Mouse (Mus musculus) forelimb bud, embryonic 11.5 days (tissue): Measurements from ENCODE around the gene Arhgap15.

Experiments used
- DNase-seq: peaks from one replicate; pipeline ENCODE4 v3.0.0-alpha.2; 2012; ENCODE audit warnings: low read depth, low spot score

Gene Arhgap15

DNA sequence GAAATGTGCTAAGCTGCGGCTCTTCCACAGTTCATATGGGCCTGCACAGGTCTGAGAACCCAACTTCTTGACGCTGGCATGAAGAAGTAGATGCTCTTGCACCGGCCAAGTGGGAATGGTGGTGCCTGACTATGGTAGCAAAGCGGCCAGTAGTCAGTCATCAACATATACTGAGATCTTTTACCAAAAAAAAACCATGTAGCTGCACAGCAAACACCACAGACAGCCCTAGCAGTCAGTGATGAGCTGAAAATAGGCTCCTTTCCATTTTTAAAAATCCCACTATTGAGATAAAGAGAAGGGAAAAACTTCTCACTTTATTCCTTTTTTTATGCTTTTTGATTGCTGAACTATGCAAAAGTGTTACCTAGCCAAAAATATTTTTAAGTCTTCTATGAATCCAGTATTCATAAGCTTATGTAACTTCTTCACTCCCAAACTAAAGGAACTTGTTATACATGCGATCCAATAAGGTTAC lies 175.3 kb downstream of the Arhgap15 start:
- no peak for DNase-seq

DNA sequence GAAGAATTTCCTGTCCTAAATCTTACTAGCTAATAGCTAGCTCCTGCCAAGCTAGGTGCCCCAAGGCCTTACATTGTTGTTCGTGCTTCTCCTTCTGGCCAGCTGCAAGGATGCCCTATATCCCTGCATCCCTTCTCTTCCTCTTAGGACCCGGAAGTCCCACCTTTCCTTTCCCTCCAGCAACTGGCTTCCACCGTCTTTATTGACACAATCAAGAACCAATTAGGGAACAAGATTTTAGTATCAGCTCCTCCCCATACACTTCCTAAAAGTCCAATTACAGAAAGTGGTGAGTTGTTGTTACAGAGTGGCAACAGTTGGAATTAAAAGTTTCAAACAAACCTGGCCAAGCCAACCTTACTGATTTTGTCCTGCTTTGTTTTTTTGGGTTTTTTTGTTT lies 183.1 kb downstream of the Arhgap15 start:
- DNase-seq, result no peak

DNA sequence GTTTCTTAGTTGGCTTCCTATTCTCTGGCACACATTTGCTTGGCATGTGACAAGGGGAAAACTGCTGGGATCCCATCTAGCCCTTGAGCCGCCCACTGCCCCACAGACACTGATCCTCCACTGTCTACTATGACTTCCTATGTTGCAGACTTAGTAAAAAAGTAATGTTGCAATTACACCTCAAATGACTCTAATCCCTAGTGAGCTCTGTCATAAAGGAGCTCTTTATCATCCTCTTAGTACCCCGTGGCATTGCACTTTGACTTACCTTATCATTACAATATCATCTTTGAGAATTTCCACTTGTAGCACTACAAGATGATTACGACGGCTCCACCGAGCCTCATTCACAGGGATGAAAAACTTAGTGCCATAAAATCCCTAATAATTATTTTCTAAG lies 190.6 kb downstream of the Arhgap15 start:
- no peak for DNase-seq

DNA sequence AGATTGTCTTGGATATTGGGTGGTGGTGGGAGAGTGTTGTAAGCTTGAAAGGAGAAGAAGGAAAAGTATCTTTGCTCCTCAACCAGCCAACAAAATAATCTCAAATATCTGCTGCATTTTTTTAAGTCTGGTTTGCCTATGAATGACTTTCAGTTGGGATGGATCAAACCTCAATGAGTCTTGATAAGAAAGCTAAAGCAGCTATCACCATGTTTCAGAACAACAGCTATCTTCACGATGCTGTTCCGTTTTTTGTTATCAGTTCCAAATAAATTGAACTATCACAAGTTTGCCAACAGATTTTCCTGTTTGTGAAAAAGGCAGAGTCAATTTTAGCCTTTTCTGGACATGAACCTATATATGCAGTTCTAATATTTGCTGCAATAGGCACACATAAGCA lies 197.1 kb downstream of the Arhgap15 start:
- no peak for DNase-seq

DNA sequence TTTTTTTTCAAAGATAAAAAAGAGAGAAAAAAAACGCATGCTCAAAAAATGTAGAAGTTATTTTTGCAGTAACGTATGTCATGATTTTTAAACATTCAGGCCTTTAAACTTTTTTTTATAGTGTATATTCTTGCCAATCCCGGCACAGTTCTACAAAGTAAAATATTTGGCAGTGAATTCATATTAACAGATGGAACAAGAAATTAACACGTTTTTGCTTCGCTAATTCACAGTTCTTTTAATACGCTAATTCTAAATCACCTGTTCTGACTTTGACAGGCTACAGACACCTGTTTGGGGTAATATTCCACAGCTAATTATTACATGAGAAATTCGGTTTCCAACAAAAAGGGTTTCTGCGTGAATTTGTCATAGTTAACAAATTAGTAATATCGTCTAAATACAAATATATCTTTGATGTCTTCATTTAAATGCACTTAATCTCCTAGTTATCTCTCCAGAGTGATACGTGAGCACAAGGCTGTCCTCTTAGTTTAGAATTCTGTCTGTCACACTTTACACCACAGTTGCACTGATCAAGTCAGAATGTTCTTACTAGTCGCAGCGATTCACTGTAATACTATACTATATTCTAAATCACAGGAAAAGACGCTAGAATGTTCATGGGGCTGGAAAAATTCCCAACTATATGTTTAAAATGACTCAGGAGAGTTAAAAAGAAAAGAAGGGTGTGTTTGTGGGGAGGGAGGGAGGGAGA lies 201.3 kb downstream of the Arhgap15 start:
- DNase-seq, result no peak

DNA sequence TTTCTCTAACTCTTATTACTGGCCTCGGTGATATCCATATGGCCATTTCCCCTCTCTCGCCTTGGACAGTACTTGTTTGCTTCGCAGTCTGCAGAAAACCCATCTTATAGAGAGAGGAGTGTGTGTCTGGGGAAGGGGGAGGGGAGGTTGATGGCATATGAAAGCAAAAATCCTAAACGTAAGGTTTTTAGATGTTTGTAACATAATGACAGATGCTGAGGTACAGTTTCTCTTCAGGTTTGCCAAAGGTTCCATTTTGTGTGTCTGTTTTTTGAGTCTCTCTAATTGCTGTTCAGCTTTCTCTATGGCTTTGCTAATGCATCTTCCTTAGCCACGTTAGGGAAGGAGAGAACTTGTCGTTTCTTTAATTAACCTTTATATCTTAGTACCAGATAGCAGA lies 202.1 kb downstream of the Arhgap15 start:
- no peak for DNase-seq

DNA sequence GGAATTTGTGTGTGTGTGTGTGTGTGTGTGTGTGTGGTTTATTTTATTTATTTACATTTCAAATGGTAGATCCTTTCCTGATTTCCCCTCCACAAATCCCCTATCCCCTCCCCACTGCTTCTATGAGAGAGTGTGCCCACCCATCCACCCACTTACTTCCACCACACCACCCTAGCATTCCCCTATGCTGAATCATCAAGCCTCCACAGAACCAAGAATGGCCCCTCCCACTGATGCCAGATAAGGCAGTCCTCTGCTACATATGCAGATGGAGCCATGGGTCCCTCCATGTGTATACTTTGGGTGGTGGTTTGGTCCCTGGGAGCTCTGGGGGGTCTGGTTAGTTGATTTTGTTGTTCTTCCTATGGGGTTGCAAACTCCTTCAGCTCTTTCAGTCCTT lies 210.6 kb downstream of the Arhgap15 start:
- DNase-seq, result no peak

DNA sequence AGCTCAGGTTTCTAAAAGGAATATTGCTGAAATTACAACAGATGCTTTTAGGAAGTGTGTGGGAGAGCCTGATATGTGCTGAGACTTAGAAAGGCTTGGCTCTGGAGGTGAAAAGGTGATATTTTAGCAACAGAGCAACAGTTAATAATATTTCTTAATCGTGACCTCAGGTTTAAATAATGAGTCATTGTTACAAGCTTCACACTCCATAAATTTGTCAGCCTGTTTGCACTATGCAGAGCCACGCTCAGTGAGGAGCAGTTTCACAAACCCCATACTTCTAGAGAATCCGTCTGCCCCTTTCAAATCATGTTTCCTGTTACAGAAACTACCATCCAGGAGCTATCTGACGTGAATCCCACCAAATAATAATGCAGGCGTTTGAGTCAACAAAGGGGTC lies 213.8 kb downstream of the Arhgap15 start:
- peak; percentile 54 for DNase-seq

DNA sequence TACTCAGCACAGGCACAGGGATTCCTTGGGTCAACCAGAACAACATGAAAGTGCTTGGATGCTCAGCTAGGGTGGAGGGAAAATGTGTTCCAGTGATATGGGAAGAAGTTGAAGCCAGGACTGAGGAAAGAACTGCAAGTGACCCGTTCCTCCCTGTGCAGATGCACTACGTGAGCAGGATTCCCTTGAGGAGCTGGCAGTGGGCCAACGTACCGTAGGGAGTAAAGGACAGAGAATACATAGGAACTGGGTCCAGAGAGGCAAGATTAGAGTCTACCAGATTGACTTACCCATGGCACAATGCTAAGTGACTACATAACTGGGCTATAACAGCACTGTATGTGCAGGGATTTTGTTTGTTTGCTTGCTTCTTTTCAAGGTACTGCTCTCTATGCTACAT lies 220.0 kb downstream of the Arhgap15 start:
- DNase-seq, result no peak

DNA sequence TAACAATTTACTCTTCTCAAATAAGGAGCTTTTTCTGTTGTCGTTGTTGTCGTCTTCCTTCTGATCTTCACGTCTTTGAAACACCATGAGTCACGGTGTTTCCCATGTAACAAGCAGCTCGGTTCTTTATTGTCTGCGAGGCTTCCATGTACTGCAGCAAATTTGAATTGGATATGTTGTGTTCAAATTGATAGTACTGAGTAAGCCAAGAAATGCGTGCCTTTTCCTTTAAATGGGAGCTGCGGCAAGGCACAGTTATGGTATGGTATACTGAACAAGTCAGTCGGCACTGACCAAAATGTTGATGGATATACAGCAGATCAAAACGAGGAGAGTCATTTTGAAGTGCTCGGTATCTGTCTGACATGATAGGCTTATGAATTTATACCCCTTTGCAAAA lies 229.1 kb downstream of the Arhgap15 start:
- DNase-seq, result no peak

DNA sequence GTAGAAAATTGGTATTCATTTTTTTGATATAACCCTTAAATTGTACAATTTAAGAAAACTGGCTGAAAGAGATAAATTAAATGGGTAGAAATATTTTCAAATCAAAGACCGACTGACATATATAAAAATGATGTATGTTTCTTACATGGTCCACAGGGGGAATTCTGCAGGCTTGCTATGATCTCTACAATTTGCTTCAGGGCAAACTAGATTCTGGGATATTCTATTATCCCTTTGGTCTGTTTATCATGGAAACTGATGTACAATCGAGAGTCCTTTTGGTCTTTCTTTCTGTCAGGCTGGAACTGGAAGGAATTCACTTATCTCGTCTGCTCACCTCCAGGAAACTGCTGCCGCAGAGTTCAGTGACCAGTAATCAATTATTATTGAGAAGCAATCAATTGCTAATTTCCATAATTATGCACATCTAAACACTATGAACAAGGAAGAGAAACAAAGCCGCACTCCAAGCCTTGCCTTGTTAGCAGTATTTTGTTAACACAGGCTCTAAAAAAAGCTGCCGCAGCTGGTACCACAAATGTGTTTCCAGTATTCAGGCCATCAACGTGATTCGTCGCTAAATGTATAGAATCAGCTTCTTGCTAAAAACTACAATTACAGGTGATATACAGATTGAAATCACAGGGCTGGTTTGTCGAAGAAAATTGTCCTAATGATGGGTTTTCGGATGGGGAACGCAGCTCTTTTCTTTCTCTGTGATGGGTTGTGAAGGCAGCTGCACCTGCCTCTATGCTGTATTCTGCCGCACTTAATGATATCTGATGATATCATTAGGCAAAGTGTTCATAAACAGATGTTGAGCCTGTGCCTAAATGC lies 229.8 kb downstream of the Arhgap15 start:
- DNase-seq, result no peak

DNA sequence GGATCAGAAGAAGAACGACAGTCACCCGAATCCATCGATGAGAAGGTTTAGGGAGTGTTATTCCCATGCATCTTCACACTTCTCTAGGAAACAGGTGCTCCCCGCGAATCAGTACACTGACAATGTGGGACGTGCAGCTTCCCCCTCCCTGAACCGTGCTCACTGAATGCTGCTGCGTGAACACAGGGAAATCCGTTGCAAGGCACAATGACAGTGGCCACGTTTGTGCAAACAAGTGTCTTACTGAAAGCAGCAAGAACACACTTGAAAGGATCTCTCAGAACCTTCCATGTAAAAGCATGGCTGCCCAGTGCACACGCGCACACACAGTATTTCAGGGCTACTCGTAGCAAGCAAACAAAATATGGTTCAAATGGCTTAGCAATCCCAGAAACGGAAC lies 237.4 kb downstream of the Arhgap15 start:
- no peak for DNase-seq

DNA sequence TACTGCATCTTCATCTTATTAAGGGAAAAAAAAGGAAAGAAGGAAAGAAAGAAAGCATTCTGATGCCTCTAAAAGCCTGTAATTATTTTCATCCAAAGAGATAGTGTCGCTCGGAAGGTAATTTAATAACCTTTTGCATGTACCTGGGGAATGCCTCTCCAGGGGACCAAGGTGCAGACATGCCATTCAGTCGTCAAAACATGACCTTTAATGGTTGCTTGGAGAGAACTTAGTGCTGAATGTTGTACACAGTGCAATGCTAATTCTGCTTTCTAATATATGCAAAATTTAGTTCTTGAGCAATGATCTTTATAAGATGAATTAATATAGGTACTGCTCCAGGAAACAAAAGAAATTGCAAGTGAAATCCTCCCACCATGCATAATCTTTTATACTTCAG lies 239.3 kb downstream of the Arhgap15 start:
- no peak for DNase-seq

DNA sequence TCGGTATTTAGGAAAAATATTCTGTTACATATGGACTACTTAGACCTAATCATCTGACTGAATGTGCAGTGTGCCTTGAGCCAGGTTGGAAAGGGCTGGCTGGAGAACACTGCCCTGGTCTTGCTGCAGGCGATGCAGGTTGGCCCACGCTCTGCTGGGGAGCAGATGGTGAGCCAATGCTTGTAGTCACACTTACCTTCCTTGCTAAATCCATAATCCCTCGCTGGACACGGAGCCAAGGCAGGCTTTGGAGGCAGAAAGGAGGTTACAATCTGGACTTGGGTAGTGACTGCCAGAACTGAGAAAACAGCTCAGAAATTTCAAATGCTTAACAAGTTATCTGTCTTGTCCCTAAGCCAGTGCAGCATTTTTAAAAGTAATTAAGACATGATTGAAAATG lies 241.2 kb downstream of the Arhgap15 start:
- DNase-seq, result no peak

DNA sequence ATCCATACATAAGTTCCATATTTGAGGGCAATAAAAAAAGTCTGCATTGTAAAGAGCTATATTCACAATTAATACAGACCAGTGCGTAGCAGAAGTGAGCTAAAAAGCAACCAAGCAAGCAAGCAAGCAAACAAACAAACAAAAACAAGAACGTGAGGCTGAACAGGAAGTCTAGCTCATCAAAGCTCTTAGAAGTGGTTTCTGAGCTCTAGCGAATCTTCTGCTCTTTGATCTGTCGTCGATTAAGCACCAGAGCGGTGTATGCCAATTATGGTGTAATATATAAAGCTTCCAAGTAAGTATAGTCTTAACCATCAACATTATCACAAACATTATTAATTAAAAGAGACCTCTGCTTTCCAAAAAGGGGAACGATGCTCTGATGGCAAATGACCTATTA lies 243.9 kb downstream of the Arhgap15 start:
- no peak for DNase-seq

DNA sequence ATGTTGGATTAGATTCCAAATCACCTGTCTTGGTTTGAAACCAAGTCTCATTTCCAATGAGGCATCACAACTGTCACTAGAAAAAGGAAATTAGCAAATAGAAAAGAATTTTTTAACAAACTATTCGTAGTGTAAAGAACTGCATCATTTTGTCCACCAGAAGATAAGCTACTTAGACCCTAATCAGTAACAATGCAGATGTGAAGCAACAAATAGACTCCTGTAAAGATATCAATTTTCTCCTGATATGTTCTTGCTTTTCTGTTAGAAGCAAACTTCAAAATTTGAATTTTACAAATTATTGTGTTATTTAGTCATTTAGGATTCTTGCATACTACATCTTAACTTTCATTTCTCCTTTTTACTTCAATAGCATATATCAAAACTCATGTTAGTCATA lies 253.8 kb downstream of the Arhgap15 start:
- DNase-seq, result no peak

DNA sequence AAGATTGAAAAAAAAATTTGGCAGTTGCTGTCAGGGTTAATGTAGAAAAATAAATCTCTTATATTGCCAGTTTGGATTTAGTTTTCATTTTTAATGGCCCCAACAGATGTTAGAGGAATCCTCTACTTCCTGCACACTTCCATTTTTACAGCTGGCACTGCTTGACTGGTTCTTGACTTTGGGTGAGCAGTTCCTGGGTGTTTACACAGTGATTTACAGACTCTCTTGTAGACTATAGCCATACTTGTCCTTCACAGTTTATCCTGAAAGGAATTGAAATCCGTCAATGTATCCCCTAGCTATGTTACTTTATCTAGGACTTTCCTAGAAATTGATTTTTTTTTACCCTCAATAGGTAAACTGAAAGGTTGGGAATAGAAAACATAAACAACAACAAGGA lies 261.6 kb downstream of the Arhgap15 start:
- DNase-seq, result no peak

DNA sequence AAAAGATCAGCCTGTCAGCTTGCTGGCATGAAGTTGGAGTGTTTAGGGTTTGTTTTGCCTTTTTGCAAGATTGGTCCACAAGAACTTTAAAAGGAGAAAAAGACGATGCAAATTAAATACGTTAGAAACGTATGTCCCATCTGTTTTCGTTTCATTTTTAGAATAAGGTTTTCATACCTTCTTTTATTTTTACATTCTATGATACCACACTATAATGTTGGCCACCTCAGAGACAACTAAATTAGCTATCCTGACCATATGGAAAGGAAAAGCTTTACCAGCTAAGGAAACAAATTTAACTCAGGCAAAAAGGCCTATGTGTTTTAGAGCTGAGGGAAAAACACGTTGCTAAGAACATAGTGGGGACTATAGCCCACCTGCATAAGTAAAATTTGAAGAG lies 264.8 kb downstream of the Arhgap15 start:
- no peak for DNase-seq

DNA sequence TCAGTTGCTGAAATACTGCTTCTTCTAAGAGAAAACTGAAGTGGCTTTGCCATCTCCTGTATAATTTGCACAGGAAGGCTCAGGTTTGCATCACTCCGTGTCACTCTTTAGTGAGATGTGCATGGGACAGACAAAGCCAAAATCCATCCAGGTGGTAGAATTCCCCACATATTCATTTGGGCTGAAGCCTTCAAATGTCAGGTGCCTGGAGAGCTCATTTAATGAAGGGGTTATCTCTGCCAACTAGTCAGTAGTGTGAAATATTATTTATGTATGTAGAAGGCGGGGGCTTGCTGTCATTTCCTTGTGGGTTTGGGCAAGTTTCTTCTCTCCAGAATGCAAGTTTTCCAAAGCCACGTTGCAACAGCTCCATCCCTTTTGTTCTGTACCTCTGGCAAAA lies 268.1 kb downstream of the Arhgap15 start:
- no peak for DNase-seq

DNA sequence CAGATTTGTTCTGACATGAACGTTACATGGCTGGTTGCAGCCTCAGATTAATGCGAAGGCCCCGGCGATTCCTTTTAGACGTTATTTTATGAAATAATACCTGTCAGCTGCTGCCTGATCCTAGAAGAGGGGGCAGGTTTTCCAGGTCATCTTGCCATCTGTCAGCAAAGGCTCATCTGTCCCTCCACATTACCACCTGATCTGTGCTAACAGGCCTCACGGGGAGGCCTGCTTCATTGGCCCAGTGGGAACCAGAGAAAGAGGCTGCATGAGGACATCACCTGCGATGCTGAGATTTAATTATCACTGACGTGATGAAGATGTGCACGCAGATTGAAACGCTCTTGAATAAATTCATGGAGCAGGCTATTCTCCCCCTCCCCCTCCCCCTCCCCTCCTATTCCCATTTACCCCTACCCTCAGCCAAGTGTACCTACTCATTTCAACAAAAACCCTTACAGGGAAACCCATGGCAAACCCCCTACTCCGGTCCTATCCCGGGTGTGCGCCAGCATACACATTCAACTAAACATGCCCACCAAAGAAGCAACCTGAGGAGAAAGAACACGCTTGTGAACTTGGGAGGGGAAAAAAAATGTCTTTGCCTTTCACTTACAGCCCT lies 268.9 kb downstream of the Arhgap15 start:
- DNase-seq, result no peak

DNA sequence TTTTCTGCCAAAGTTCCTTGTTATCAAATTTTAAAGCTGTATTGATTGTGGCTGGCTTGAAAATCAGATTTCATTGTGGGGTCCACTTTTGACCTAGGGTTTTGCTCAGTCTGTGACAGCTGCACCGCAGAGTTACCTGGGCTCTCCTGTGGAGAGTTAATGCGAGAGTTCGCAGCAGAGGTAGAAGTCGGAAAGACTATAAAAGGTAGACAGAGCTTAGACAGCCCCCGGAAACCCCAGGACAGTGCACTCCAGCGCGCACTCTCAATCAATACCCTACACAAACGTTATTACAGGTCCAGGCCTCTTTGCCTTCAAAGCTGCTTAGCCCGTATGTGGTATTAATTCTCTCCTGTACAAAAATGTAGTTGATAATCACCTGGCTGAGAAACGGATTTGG lies 269.4 kb downstream of the Arhgap15 start:
- no peak for DNase-seq

DNA sequence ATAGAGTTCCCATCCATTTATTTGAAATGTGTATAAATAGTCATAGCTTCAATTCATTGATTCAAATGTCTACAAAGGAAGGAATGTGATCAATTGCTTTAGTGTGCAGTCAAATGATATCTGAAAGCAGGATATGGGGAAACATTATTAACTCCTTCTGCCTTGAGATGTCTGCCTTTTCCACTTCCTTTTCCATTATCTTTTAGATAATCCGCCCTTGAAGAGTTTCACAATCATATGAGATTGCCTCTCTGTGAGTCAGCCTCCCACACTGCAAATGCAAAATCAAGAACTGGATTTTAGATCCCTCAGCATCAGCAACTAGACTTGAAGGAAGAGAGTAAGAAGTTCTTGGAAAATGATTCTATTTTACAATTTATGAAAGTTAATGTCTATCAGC lies 276.1 kb downstream of the Arhgap15 start:
- DNase-seq, result no peak
